Mouse (Mus musculus): ENCODE data around the gene Zfr2.

Zfr2 gene

GRCm38 (mm10) chr10:81232580-81233225 is at the start of gene Zfr2:
Gene Zfr2 (plus strand): TSS chr10:81233155.
- DNase-seq, result peak; percentile 95 to 97

GRCm38 (mm10) chr10:81183805-81184204 is 49.1 kb upstream of the Zfr2 start, which contains the start of gene 4930442H23Rik:
Gene 4930442H23Rik (minus strand): TSS chr10:81183849.
- no peak for DNase-seq

- DNase-seq, result no peak
Measured at GRCm38 (mm10) chr10:81184765-81185164, 48.2 kb upstream of the Zfr2 start.

GRCm38 (mm10) chr10:81187161-81187560 is 45.8 kb upstream of the Zfr2 start:
- DNase-seq, result no peak

GRCm38 (mm10) chr10:81189821-81190220 is 43.1 kb upstream of the Zfr2 start:
- DNase-seq, result no peak

- DNase-seq, result peak in 1 of 2 experiments; percentile 40
Measured at GRCm38 (mm10) chr10:81190236-81190911, 42.6 kb upstream of the Zfr2 start.

GRCm38 (mm10) chr10:81190912-81191321 is 42.0 kb upstream of the Zfr2 start:
- no peak for DNase-seq

GRCm38 (mm10) chr10:81191342-81191982 is 41.5 kb upstream of the Zfr2 start:
- DNase-seq, result no peak

- DNase-seq, result peak; percentile 85 to 88
Measured at GRCm38 (mm10) chr10:81192270-81192967, 40.5 kb upstream of the Zfr2 start.

GRCm38 (mm10) chr10:81192968-81193501 is 39.9 kb upstream of the Zfr2 start:
- DNase-seq, result peak; percentile 41 to 62

- DNase-seq, result peak; percentile 51 to 53
Measured at GRCm38 (mm10) chr10:81193991-81194774, 38.8 kb upstream of the Zfr2 start.

GRCm38 (mm10) chr10:81195300-81195699 is 37.7 kb upstream of the Zfr2 start:
- DNase-seq, result no peak

- DNase-seq, result no peak
Measured at GRCm38 (mm10) chr10:81196470-81197065, 36.4 kb upstream of the Zfr2 start.

GRCm38 (mm10) chr10:81197305-81197704 is 35.6 kb upstream of the Zfr2 start:
- DNase-seq, result no peak

GRCm38 (mm10) chr10:81198230-81198629 is 34.7 kb upstream of the Zfr2 start:
- DNase-seq, result peak; percentile 62 to 84

GRCm38 (mm10) chr10:81198990-81199389 is 34.0 kb upstream of the Zfr2 start:
- DNase-seq, result no peak

- no peak for DNase-seq
Measured at GRCm38 (mm10) chr10:81200141-81200540, 32.8 kb upstream of the Zfr2 start.

GRCm38 (mm10) chr10:81200605-81201287 is 32.2 kb upstream of the Zfr2 start:
- no peak for DNase-seq

GRCm38 (mm10) chr10:81201807-81202758 is 30.9 kb upstream of the Zfr2 start, which contains the start of gene Nmrk2:
Gene Nmrk2 (minus strand): TSS chr10:81202051.
- DNase-seq, result no peak

Measured in cerebellum, postnatal 36 days (tissue).